Mouse (Mus musculus) left cerebral cortex, adult 9 months (tissue): Measurements from ENCODE around the gene Capn1.
A peak's percentile ranks its signal among the peaks of the same experiment; 100 is the strongest.

Experiments
- DNase-seq, 2 experiments: peaks; one replicate each; pipeline ENCODE4 v3.0.0; 2022; ENCODE audit warnings: low spot score in 2 of 2

The Capn1 gene

GRCm38 (mm10) chr19:5990033-5990432 lies 25.7 kb downstream of the Capn1 start:
- DNase-seq = no peak

DNA sequence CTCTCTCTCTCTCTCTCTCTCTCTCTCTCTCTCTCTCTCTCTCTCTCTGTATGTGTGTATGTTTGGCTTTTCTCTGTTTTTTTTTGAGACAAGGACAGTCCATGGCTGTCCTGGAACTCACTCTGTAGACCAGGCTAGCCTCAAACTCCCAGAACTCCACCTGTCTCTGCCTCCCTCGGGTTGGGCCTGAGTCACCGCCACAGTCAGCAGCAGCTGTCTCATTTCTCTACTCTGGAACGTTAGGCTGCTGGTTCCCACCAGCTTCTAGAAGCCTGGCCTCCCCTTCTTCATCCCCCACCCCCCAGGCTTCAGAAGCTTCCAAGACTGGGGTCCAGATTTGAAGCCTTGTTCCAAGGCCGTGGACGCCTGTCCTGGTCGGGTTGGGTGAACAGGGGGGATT lies 26.1 kb downstream of the Capn1 start:
- DNase-seq = no peak

DNA sequence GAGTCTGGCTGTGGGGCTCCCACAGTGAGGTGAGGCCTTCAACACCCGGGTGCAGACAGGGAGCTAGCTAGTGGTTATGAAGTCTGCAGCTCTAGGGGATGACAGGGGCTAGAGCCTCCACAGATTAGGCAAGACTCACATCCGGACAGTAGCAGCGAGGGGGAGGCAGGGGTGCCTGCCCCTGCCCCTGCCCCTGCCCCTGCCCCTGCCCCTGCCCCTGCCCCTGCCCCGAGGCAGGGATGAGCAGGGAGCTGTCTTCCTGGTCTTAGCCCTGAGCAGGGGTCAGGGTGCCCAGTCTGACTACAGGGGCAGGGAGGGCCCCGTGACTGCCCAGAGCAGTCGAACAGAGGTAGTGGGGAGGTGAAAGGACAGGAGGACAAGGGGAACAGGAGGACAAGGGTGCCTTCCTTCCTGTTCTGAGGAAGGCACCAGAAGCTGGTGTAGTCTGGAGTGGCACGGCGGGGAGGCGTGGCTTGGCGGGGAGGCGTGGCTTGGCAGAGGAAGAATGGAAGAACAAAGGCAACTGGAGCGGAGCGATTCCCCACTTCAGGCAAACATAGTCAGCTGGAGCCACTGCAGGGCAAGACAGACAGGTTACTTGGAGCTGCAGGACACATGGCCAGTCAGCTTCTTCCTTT lies 26.8 kb downstream of the Capn1 start:
- DNase-seq = peak in 1 of 2 experiments; percentile 62

DNA sequence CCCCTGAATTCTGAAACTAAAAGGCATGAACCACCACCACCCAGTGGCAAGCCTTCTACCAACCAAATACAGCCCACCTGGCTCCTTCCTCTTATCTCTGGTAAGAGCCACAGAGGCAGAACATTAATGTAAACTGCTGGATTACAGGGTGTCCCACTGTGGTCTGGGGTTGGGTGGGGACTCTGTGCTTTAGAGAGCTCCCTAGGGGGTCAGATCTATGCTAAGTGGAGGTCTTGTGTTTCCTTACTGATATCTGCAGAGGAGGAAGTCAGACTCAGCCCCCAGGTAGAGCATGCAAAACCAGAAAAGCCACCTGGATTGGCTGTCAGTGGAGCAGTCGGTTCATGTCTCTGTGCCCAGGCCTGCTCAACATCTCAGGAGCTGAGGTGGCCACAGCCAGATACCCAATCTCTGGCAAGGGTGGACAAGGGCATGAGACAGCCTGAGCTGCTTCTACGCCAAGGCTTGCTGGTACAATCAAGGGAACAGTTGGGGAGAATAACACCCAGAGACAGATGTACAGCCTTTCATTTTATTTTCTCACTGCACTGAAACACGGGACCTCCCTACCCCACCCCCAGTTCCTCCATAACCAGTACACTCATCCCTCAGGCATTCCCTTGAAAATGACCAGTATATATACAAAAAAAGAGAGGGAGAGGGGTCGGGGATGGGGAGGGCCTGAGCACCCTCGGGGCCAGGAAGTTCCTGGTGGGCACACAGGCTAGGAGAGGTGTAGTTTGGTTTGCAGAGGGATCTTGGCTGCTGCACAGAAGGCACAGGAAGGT lies 27.5 kb downstream of the Capn1 start:
- DNase-seq = no peak

GRCm38 (mm10) chr19:5986043-5986442 lies 29.7 kb downstream of the Capn1 start, which contains the start of gene Slc22a20:
Slc22a20 (minus strand) TSS chr19:5986143.
- DNase-seq = no peak

- DNase-seq = no peak
Observed at GRCm38 (mm10) chr19:5980477-5980876, 35.2 kb downstream of the Capn1 start.

DNA sequence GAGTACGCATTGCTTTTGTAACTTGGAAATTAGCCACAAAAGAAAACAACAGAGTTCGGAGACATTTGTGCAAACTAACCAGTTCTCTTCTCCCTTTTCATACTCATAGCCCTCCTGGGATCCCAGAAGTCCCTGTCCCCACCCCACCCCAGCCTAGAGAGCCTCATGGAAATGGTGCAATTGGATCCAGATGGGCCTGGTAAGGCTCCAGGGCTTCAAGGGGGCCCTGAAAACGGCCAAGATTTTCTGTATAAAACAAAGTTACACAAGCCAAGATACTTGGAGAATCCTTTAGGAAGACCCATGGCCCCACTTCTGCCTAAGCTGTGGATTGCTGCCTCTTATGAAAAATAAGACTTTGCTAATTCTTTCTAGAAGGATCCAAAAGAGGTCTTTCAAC lies 38.0 kb downstream of the Capn1 start:
- DNase-seq = no peak

- peak in 1 of 2 experiments; percentile 24 for DNase-seq
Observed at GRCm38 (mm10) chr19:5975676-5976075, 40.0 kb downstream of the Capn1 start.

DNA sequence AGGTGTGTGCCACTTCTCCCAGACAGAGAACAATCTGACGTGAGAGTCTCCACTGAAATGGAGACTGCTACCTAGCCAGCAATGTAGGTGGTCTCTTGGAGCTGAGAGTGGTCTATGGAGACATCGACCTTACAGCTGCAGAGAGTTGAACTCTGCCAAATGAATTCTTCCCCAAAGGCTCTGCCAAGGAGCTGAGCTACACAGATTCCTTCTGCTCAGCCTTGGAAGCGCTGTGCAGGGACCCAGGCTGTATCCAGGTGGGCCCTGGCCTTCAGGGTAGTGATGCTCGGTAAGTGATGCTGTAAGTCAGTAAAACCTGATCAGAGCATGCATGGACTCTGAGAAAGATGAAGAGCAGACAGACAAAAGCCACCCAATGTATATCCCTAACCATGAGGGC lies 40.6 kb downstream of the Capn1 start:
- no peak for DNase-seq

DNA sequence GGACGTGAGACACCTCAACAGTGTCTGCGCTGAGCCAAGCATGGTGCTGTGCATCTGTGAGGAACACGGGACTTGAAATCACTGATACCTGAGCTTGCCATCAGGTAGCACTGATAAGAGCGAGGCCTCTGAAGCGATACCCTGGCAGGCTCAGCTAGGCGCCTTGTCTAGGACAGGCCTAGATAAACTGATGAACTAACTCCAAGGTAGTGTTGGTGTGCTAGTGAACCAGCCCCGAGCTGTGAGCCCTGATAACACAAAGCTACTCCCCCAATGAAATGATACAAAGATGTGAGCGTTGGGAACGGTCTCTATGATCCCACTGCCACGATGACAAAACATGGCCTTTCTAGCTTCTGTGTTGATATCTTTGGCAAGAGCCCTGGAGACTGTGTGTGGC lies 48.0 kb downstream of the Capn1 start:
- no peak for DNase-seq

DNA sequence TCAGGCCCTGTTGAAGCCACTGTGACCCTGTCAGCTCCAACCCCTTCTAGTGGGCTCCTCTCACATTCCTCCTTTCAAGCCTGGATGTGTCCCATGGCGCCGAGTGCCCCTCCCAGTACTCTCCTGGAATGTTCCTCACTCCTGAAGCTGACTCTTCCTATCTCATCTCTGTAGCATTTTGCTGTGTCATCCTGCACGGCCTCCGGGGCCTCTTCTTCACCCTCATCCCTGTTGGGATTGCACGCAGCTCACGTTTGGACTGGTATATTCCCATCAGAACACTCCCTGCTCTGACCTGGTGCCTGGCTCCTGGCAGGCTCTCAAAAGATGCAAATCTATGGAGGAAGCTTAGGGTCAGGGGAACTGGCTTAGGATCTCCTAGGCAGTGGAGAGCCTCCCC lies 48.9 kb downstream of the Capn1 start:
- no peak for DNase-seq

- no peak for DNase-seq
Observed at GRCm38 (mm10) chr19:5965910-5966309, 49.8 kb downstream of the Capn1 start.

DNA sequence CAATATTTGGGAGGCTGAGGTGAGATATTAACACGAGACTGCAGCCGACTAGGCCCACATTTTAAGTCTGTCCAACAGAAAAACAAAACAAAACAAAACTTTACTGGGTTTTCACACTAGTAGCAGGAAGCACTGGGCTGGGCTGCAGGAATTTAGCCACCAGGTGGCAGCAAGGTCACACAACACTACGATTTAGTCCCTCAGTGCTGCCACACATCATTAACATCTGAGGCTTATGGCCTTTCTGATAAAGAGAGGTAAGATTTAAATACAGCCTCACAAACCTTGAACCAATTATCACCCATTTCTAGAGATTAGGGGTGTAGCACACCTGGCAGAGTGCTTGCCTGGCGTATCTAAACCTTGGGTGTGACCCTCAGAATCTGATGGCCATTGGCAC lies 50.4 kb downstream of the Capn1 start:
- peak in 1 of 2 experiments; percentile 71 for DNase-seq

DNA sequence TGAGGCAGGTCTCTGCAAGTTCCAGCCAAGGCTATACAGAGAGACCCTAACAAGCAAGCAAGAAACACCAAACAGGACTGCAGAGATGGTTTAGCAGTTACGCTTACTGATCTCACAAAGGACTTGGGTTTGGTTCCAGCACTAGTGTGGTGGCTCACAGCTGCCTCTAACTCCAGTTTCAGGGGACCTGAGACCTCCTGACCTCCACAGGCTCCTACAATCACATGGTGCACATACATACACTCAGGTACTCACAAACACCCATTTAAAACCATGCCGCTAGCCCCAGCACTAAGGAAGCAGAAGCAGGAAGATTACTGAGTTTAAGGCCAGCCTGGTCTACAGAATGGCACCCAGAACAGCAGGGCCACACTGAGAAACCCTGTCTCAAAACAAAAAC lies 50.9 kb downstream of the Capn1 start:
- DNase-seq = no peak

DNA sequence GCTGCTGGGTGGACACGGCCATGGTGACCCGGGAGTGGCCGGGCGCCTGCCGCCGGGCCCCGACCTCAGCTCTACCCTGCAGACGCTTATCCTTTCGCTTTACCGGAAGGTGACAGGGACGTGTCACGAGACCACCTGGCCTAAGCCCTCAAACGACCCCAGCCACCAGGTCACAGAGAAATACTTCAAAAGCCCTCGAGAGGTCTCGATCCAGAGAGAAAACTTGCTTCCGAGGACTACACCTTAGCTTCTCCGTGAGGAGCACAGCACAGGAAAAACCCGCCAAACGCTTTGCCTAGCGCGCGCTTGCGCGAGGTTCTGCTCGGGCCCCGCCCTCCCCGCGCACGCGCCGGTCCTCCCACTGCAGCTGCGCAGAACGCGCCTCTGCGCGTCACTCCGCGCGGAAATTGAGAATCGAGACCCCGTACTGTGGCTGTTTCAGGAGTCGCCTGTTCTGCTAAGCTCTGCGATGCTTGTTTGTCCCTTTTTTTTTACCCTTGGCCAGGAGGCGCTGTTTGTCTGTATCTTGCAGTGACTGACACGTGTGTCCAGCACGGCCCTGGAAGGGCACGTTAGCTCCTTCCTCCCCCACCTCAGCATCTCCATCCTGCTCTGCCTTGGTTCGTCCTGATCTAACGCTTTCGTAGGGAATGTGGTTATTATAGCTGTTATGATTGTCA lies 51.7 kb downstream of the Capn1 start, which contains the start of gene Pola2:
Gene Pola2, minus strand, starts transcription at position 320 of the 680 bp plus-strand sequence.
- peak; percentile 39 to 86 for DNase-seq

DNA sequence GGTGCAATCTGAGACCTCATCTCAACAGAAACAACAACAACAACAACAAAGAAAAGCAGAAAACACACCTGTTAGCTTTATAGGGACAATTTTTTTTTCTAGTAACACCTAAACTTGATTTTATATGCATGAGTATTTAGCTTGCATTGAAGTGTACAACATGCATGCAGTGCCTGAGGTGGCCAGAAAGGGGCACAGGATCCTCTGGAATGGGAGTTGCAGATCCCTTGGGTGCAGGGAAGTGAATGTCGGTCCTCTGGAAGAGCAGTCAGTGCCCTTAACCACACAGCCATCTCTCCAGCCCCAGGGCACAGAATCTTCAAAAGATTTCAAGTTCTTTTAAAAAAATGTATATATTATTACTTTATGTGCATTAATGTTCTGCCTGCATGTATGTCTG lies 53.0 kb downstream of the Capn1 start:
- DNase-seq = no peak

- DNase-seq = no peak
Observed at GRCm38 (mm10) chr19:5957371-5957770, 58.3 kb downstream of the Capn1 start.

GRCm38 (mm10) chr19:5956685-5957084 lies 59.0 kb downstream of the Capn1 start:
- DNase-seq = peak in 1 of 2 experiments; percentile 73

- DNase-seq = no peak
Observed at GRCm38 (mm10) chr19:5955704-5956670, 59.7 kb downstream of the Capn1 start.

DNA sequence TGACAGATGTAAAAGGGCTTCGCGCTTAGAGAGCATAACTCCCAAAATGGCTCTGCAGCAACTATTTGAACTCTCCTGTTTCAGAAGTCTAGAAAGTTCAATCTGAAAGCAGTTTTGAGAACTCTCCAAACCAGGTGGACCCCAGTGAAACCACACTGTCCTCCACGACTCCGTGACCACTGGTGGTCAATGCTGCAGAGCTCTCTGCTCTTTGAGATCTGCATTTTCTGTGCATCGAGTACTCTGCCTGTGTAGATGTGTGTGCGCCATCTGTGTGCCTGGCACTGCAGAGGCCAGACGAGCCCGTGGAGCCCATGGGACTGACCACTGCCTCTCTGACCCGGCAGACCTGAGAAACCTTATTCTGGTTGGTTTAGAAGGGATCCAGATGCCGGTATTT lies 60.8 kb downstream of the Capn1 start:
- DNase-seq = no peak

GRCm38 (mm10) chr19:5954031-5954710 lies 61.5 kb downstream of the Capn1 start:
- no peak for DNase-seq
